Mouse (Mus musculus) ES-E14 (cell line): ENCODE measurements around the gene Casp8ap2.

Experiments used
- CHD2 ChIP-seq: IDR thresholded peaks from 2 replicates; pipeline ENCODE4 v1.6.1; 2014; ENCODE audit warnings: mild to moderate bottlenecking, low read depth, low read length, inconsistent platforms
- ZC3H11A ChIP-seq: IDR thresholded peaks from 2 replicates; pipeline ENCODE4 v1.6.1; 2012; ENCODE audit warnings: low read depth, mild to moderate bottlenecking, inconsistent platforms, low read length, borderline replicate concordance
- ZNF384 ChIP-seq: IDR thresholded peaks from 2 replicates; pipeline ENCODE4 v1.6.1; 2012; ENCODE audit warnings: low read depth, low read length, inconsistent platforms

GRCm38 (mm10) chr4:32572118-32572517 lies 43.1 kb upstream of the Casp8ap2 start:
- TF ChIP-seq ZNF384 (peak; percentile 87), CHD2 (no peak), ZC3H11A (peak; percentile 70; the same call in 1 of the 2 replicates)
